Mouse (Mus musculus): ENCODE data around the gene Rad51d. TPM values are rescaled to one million over a fixed set of nuclear protein-coding genes. Genes with fewer than 3 reads are reported as not detected.

Rad51d gene
- polyA plus RNA-seq, 1 experiment from 2014 or later, result 12.2 TPM

GRCm38 (mm10) chr11:82854111-82854510 lies 36.3 kb downstream of the Rad51d start:
- H3K9me3 ChIP-seq, result no peaks in the 10 kb centered on the region
- no peaks in the 10 kb centered on the region for H3K36me3 ChIP-seq
- H3K4me1 ChIP-seq, result peaks cover 19% of the 10 kb centered on the region
- no peak for ATAC-seq (ENCODE audit: extremely low read depth, insufficient number of reproducible peaks, low FRiP score, low TSS enrichment)
- no peaks in the 10 kb centered on the region for H3K27me3 ChIP-seq (replicated peaks)
- WGBS, result 79% methylated on average over 6 of the region's 6 CpGs
- no peak overlapping the region for H3K9ac ChIP-seq
- no peak overlapping the region for H3K4me2 ChIP-seq
- no peak overlapping the region for H3K27ac ChIP-seq (replicated peaks)
- no peak overlapping the region for H3K4me3 ChIP-seq

GRCm38 (mm10) chr11:82852958-82853357 lies 37.5 kb downstream of the Rad51d start:
- H3K36me3 ChIP-seq, result no peaks in the 10 kb centered on the region
- H3K4me3 ChIP-seq, result no peak overlapping the region
- 85% methylated on average over 7 of the region's 7 CpGs for WGBS
- H3K9ac ChIP-seq, result no peak overlapping the region
- ATAC-seq (ENCODE audit: extremely low read depth, insufficient number of reproducible peaks, low FRiP score, low TSS enrichment), result no peak
- no peaks in the 10 kb centered on the region for H3K27me3 ChIP-seq (replicated peaks)
- H3K27ac ChIP-seq (replicated peaks), result no peak overlapping the region
- H3K4me2 ChIP-seq, result no peak overlapping the region
- peaks cover 19% of the 10 kb centered on the region for H3K4me1 ChIP-seq
- no peaks in the 10 kb centered on the region for H3K9me3 ChIP-seq

DNA sequence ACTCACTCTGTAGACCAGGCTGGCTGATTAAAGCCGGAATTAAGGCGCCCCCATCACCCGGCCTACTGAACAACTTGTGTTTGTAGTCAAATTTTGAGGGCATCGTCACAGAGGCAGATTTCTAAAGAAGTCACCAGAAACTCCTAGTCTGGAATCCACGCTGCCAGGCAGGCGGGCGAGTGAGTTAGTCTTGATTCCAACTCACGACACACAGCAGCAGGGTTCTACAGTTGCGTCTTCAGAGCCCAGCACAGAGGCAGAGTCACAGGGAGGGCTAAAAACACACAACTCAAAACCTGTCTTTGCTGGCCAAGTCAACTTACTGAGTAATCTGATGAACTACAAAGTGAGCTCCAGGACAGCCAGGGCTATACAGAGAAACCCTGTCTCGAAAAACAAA lies 37.9 kb downstream of the Rad51d start:
- no peaks in the 10 kb centered on the region for H3K9me3 ChIP-seq

DNA sequence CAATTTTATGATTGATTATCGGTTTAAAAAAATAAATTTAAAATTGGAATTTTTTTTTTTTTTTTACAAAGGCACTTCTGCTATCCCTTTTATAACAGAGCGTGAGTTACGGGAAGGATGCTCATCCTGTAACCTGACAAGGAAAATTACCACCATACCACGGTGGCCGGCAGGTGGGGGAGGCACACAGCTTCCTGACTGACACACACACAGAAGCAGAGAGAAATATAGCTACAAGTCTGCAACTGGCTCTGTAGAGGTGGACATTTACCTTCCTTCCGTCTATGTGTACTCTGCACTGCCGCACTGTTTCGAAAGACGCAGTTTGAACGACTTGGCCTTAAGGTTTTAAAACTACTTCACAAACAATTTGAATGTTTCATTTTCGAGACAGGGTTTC lies 38.3 kb downstream of the Rad51d start:
- H3K9me3 ChIP-seq, result no peaks in the 10 kb centered on the region
- H3K9ac ChIP-seq, result no peak overlapping the region
- H3K27ac ChIP-seq (replicated peaks), result no peak overlapping the region
- no peaks in the 10 kb centered on the region for H3K27me3 ChIP-seq (replicated peaks)
- WGBS, result 79% methylated on average over 11 of the region's 11 CpGs
- H3K4me3 ChIP-seq, result no peak overlapping the region
- no peak for ATAC-seq (ENCODE audit: extremely low read depth, insufficient number of reproducible peaks, low FRiP score, low TSS enrichment)
- H3K4me1 ChIP-seq, result peaks cover 21% of the 10 kb centered on the region
- no peak overlapping the region for H3K4me2 ChIP-seq
- H3K36me3 ChIP-seq, result no peaks in the 10 kb centered on the region

More for the DNA sequence above, 37.9 kb downstream of the Rad51d start:
- 80% methylated on average over 10 of the region's 10 CpGs for WGBS
- Histone ChIP-seq H3K36me3 (no peaks in the 10 kb centered on the region), H3K9ac (no peak overlapping the region), H3K4me3 (no peak overlapping the region), H3K4me1 (peaks cover 19% of the 10 kb centered on the region), H3K4me2 (no peak overlapping the region), H3K27me3 (replicated peaks) (no peaks in the 10 kb centered on the region), H3K27ac (replicated peaks) (no peak overlapping the region)
- no peak for ATAC-seq (ENCODE audit: extremely low read depth, insufficient number of reproducible peaks, low FRiP score, low TSS enrichment)

GRCm38 (mm10) chr11:82850259-82850658 lies 40.2 kb downstream of the Rad51d start:
- no peaks in the 10 kb centered on the region for H3K9me3 ChIP-seq
- no peak overlapping the region for H3K9ac ChIP-seq
- peaks cover 26% of the 10 kb centered on the region for H3K4me1 ChIP-seq
- ATAC-seq (ENCODE audit: extremely low read depth, insufficient number of reproducible peaks, low FRiP score, low TSS enrichment), result no peak
- no peak overlapping the region for H3K4me3 ChIP-seq
- no peaks in the 10 kb centered on the region for H3K36me3 ChIP-seq
- no peaks in the 10 kb centered on the region for H3K27me3 ChIP-seq (replicated peaks)
- 70% methylated on average over 5 of the region's 5 CpGs for WGBS
- no peak overlapping the region for H3K4me2 ChIP-seq
- H3K27ac ChIP-seq (replicated peaks), result no peak overlapping the region

- ATAC-seq (ENCODE audit: extremely low read depth, insufficient number of reproducible peaks, low FRiP score, low TSS enrichment), result no peak
- Histone ChIP-seq H3K27ac (replicated peaks) (peak overlapping the region; percentile 36; the same call in 1 of the 2 replicates), H3K27me3 (replicated peaks) (no peaks in the 10 kb centered on the region), H3K9ac (0 out of 2 replicates have a peak overlapping the region, but pooled peaks have one; percentile 5), H3K36me3 (no peaks in the 10 kb centered on the region), H3K4me3 (no peak overlapping the region), H3K4me1 (peaks cover 35% of the 10 kb centered on the region), H3K4me2 (peak overlapping the region; percentile 18; the same call in 1 of the 2 replicates), H3K9me3 (no peaks in the 10 kb centered on the region)
- WGBS, result 36% methylated on average over 6 of the region's 6 CpGs
Measured at GRCm38 (mm10) chr11:82847571-82848000, 42.8 kb downstream of the Rad51d start.

DNA sequence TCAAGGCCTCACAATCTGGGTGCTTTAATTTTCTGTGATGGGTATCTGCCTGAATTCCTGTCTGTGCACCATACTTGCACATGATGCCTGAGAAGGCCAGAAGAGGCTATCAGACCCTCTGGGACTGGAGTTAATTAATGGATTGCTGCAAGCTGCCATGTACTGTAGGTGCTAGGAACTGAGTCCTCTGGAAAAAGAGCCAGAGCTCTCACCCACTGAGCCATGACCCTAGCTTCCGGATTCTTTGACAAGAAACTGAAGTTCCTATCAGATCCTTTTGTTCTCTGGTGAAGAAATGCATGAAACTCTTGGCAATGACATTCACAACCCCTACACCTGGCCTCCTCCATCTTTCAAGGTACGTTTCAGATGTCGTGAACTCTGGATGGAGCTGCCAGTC lies 43.5 kb downstream of the Rad51d start:
- Histone ChIP-seq H3K9me3 (no peaks in the 10 kb centered on the region), H3K4me3 (no peak overlapping the region), H3K27me3 (replicated peaks) (no peaks in the 10 kb centered on the region), H3K4me2 (peak overlapping the region; percentile 18; the same call in 1 of the 2 replicates), H3K36me3 (no peaks in the 10 kb centered on the region), H3K9ac (no peak overlapping the region), H3K27ac (replicated peaks) (peak overlapping the region; percentile 36; the same call in 1 of the 2 replicates), H3K4me1 (peaks cover 35% of the 10 kb centered on the region)
- 73% methylated on average over 3 of the region's 3 CpGs for WGBS
- no peak for ATAC-seq (ENCODE audit: extremely low read depth, insufficient number of reproducible peaks, low FRiP score, low TSS enrichment)

DNA sequence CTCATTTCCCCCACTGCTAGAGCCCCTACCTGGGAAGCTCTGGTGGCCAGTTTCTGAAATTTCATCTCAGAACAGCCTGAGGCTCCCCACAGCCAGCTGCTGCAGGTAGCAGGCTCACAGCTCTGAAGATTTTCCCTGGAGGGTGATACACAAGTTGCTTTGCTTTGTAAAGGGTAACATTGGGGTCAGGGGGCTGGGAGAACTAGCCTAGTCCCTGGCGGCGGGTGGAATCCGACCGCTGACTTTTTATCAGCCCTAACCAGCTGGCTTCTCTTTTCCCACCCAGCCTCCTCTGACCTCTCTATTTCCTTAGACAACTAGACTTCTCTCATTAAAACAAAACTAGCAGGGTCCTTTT lies 44.4 kb downstream of the Rad51d start:
- H3K9ac ChIP-seq, result peak overlapping the region; percentile 72
- H3K27ac ChIP-seq (replicated peaks), result peak overlapping the region; percentile 66
- WGBS, result 14% methylated on average over 4 of the region's 4 CpGs

GRCm38 (mm10) chr11:82845415-82846078 lies 44.9 kb downstream of the Rad51d start:
- Histone ChIP-seq H3K9me3 (no peaks in the 10 kb centered on the region), H3K9ac (peak overlapping the region; percentile 72), H3K27ac (replicated peaks) (peak overlapping the region; percentile 66), H3K4me3 (peak overlapping the region; percentile 41), H3K36me3 (no peaks in the 10 kb centered on the region), H3K27me3 (replicated peaks) (no peaks in the 10 kb centered on the region), H3K4me1 (peaks cover 36% of the 10 kb centered on the region), H3K4me2 (peak overlapping the region; percentile 69)
- ATAC-seq (ENCODE audit: extremely low read depth, insufficient number of reproducible peaks, low FRiP score, low TSS enrichment), result peak; percentile 79; the same call in 1 of the 2 replicates
- WGBS, result 15% methylated on average over 16 of the region's 16 CpGs

More for the DNA sequence above, 44.4 kb downstream of the Rad51d start:
- Histone ChIP-seq H3K4me3 (peak overlapping the region; percentile 41), H3K36me3 (no peaks in the 10 kb centered on the region), H3K9me3 (no peaks in the 10 kb centered on the region), H3K4me1 (peaks cover 32% of the 10 kb centered on the region), H3K27me3 (replicated peaks) (no peaks in the 10 kb centered on the region), H3K4me2 (peak overlapping the region; percentile 69)
- ATAC-seq (ENCODE audit: extremely low read depth, insufficient number of reproducible peaks, low FRiP score, low TSS enrichment), result no peak

DNA sequence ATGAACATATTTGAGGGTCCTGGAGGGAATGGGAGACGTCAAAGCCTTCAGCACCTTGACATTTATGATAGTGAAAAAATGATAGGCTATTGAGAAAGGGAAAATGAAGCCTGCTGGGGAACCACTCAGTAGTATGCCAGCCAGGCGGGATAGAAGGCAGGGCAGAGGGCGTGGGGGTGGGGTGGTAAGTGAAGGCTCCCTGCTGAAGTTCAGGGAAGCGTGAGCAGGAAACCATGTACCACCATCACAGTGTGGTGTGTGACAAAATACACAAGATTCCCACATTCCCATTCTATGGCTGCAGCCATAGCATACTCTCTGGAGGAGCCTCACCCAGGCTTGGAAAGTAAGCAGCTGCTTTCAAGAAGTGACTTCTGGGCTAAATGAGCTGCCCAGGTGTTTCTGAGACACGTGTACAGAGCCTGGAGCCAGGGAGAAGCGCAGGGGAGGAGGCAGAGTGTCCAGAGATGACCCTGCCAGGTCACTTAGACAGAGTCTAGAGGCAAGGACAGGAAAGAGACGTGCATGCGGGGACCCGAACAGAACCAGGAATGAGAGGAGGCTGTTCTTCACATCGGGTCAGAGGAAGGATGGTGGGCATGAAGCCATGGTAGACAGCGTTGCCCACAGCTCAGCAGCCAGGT lies 45.5 kb downstream of the Rad51d start:
- no peaks in the 10 kb centered on the region for H3K27me3 ChIP-seq (replicated peaks)
- no peak for ATAC-seq (ENCODE audit: extremely low read depth, insufficient number of reproducible peaks, low FRiP score, low TSS enrichment)
- H3K27ac ChIP-seq (replicated peaks), result peak overlapping the region; percentile 66; the same call in 1 of the 2 replicates
- H3K9me3 ChIP-seq, result no peaks in the 10 kb centered on the region
- H3K4me2 ChIP-seq, result peak overlapping the region; percentile 69
- H3K4me1 ChIP-seq, result peaks cover 37% of the 10 kb centered on the region
- 65% methylated on average over 11 of the region's 11 CpGs for WGBS
- no peaks in the 10 kb centered on the region for H3K36me3 ChIP-seq
- H3K9ac ChIP-seq, result peak overlapping the region; percentile 72
- peak overlapping the region; percentile 41 for H3K4me3 ChIP-seq

DNA sequence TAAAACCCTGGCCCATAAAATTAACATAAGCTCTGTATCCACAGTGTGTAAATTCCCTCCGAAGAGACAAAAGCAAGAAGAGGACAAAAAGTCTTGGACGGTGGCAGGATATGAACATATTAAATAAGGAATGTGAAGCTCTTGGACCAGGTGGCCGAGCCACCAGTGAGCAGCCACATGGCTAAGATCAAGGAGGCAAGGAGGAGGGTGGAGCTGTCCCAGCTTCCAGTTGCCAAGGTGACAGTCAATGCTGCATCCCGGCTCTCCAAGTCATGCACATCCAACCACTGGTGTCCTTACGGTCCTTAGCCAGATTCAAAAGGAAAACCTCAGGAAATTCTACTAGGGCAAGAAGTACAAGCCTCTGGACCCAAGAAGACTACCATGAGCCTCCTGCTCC lies 51.9 kb downstream of the Rad51d start:
- Histone ChIP-seq H3K9ac (no peak overlapping the region), H3K4me2 (no peak overlapping the region), H3K9me3 (no peaks in the 10 kb centered on the region), H3K27me3 (replicated peaks) (no peaks in the 10 kb centered on the region), H3K27ac (replicated peaks) (no peak overlapping the region), H3K4me1 (peaks cover 14% of the 10 kb centered on the region), H3K36me3 (no peaks in the 10 kb centered on the region), H3K4me3 (no peak overlapping the region)
- no peak for ATAC-seq (ENCODE audit: extremely low read depth, insufficient number of reproducible peaks, low FRiP score, low TSS enrichment)
- WGBS, result 53% methylated on average over 5 of the region's 5 CpGs

All from heart, embryonic 13.5 days (tissue).